Mouse (Mus musculus): ENCODE measurements around the gene Frem3.

DNA sequence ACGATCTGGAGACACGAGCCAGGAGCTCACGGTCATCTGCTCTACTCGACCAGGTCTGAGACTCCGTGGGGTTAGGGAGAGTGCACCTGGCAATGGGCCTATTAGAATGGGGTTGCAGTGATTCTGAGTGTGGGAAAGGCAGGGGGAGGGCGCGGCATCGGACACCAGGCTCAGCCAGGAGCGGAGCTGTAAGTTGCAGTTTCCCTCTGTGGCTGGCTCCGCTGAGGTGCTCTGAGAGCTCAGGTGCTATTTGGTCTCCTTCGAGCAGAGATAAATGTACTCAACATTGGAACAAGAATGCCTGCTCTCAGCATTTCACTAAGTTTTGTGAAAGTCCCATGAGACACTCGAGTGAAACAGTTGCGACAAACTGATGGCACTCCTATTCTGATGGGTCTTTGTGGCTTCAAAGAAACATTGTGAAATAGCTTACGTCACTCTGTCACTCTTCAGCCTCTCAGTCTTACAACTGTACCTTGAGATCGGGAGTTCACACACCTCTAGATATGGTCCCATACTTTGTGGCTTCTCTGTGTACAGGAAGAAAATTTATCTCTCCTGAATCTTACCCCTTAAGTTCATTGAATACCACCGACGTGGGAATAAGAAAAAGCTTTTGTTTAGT, 58.5 kb downstream of the Frem3 start:
- TF ChIP-seq CTCF (IDR thresholded peaks at IDR 0.05; ENCODE audit: extremely low read depth, insufficient read length, insufficient replicate concordance, low read depth, low read length) (no peak), POLR2A (IDR thresholded peaks at IDR 0.05; ENCODE audit: low read depth, low read length) (no peak)
